Mouse (Mus musculus) MEL (cell line): ENCODE results near the gene Syt11. TPM values are rescaled to one million over a fixed set of nuclear protein-coding genes. Genes with fewer than 3 reads are reported as not detected.
"Not testable (repeated sequence)": the region's sequence is repeated elsewhere in the genome, so short reads cannot be mapped to it uniquely, and the experiment has no call there.

Source experiments
- DNase-seq: peaks from one replicate; pipeline ENCODE4 v3.0.0; 2011; ENCODE audit warnings: low read depth, low spot score
- H3K27ac ChIP-seq: 2 replicates; pipeline ENCODE4 v1.5.1; 2012; ENCODE audit warnings: low read depth, mild to moderate bottlenecking, control low read depth, low read length, moderate library complexity; ENCODE audit not compliant: control insufficient read depth
- H3K27me3 ChIP-seq, 2 experiments: fragments of 150-350 bp in 1 of 2; sonication (generic) in 1 of 2; 2 replicates each; pipeline ENCODE4 v1.6.1; 2012; ENCODE audit warnings: low read length in 2 of 2, mild to moderate bottlenecking in 2 of 2, improper control_type of control experiment in 1 of 2, moderate library complexity in 1 of 2; ENCODE audit not compliant: insufficient read depth in 2 of 2, control insufficient read depth in 1 of 2
- H3K36me3 ChIP-seq, 2 experiments: 2 replicates each; pipeline ENCODE4 v1.6.1; 2012 to 2014; ENCODE audit warnings: low read length in 2 of 2, improper control_type of control experiment in 1 of 2, inconsistent platforms in 1 of 2, mild to moderate bottlenecking in 1 of 2; ENCODE audit not compliant: insufficient read depth in 2 of 2, control insufficient read depth in 1 of 2
- H3K4me1 ChIP-seq, 2 experiments: fragments of 150-350 bp in 1 of 2; sonication (generic) in 1 of 2; 2 replicates each; pipeline ENCODE4 v1.6.1; 2012; ENCODE audit warnings: low read length in 2 of 2, improper control_type of control experiment in 1 of 2, mild to moderate bottlenecking in 1 of 2; ENCODE audit not compliant: insufficient read depth in 2 of 2, control insufficient read depth in 1 of 2
- H3K4me3 ChIP-seq, 2 experiments: fragments of 150-350 bp in 1 of 2; sonication (generic) in 1 of 2; 2 replicates each; pipeline ENCODE4 v1.5.1; 2012; ENCODE audit warnings: low read depth in 2 of 2, low read length in 2 of 2, mild to moderate bottlenecking in 2 of 2, moderate library complexity in 2 of 2, control low read depth in 1 of 2, improper control_type of control experiment in 1 of 2; ENCODE audit not compliant: control insufficient read depth in 1 of 2, insufficient read depth in 1 of 2
- H3K79me2 ChIP-seq: 2 replicates; pipeline ENCODE4 v1.6.1; 2012; ENCODE audit warnings: mild to moderate bottlenecking, low read length, moderate library complexity; ENCODE audit not compliant: control insufficient read depth, poor library complexity, insufficient read depth
- H3K9ac ChIP-seq: 2 replicates; pipeline ENCODE4 v1.6.1; 2012; ENCODE audit warnings: low read depth, mild to moderate bottlenecking, control low read depth, low read length, moderate library complexity; ENCODE audit not compliant: control insufficient read depth, poor library complexity, severe bottlenecking
- H3K9me3 ChIP-seq: fragments of 150-350 bp; sonication (generic); replicated peaks from 2 replicates; pipeline ENCODE4 v1.6.1; 2012; ENCODE audit warnings: mild to moderate bottlenecking, low read length, improper control_type of control experiment, moderate library complexity; ENCODE audit not compliant: insufficient read depth
- BHLHE40 ChIP-seq: IDR thresholded peaks from 2 replicates; pipeline ENCODE4 v1.6.1; 2012; ENCODE audit warnings: low read depth, mild to moderate bottlenecking, inconsistent platforms, low read length, improper control_type of control experiment, borderline replicate concordance
- CHD1 ChIP-seq: IDR thresholded peaks from 2 replicates; pipeline ENCODE4 v1.6.1; 2012; ENCODE audit warnings: low read depth, mild to moderate bottlenecking, inconsistent platforms, low read length, improper control_type of control experiment
- E2F4 ChIP-seq: IDR thresholded peaks from 2 replicates; pipeline ENCODE4 v1.6.1; 2011; ENCODE audit warnings: low read depth, low read length, improper control_type of control experiment, borderline replicate concordance
- ELF1 ChIP-seq: IDR thresholded peaks from 2 replicates; pipeline ENCODE4 v1.6.1; 2014; ENCODE audit warnings: low read depth, mild to moderate bottlenecking, inconsistent platforms, low read length, improper control_type of control experiment, moderate library complexity
- EP300 ChIP-seq, 2 experiments: IDR thresholded peaks; 2 replicates each; pipeline ENCODE4 v1.6.1; 2011; ENCODE audit warnings: improper control_type of control experiment in 2 of 2, low read length in 2 of 2, low read depth in 1 of 2, mild to moderate bottlenecking in 1 of 2
- GATA1 ChIP-seq: IDR thresholded peaks from 2 replicates; pipeline ENCODE4 v1.6.1; 2011; ENCODE audit warnings: low read depth, low read length, improper control_type of control experiment
- JUND ChIP-seq: IDR thresholded peaks from 2 replicates; pipeline ENCODE4 v1.6.1; 2011; ENCODE audit warnings: low read depth, mild to moderate bottlenecking, improper control_type of control experiment, low read length
- KAT2A ChIP-seq: conservative IDR thresholded peaks from 2 replicates; pipeline ENCODE4 v1.6.1; 2012; ENCODE audit warnings: low read depth, low read length, improper control_type of control experiment, inconsistent platforms
- MAFK ChIP-seq: IDR thresholded peaks from 2 replicates; pipeline ENCODE4 v1.6.1; 2011; ENCODE audit warnings: low read depth, mild to moderate bottlenecking, low read length, improper control_type of control experiment, borderline replicate concordance
- MEF2A ChIP-seq: IDR thresholded peaks from 2 replicates; pipeline ENCODE4 v1.6.1; 2014; ENCODE audit warnings: low read depth, mild to moderate bottlenecking, inconsistent platforms, low read length, improper control_type of control experiment; ENCODE audit not compliant: poor library complexity, insufficient replicate concordance, severe bottlenecking; ENCODE audit errors: extremely low read depth
- MXI1 ChIP-seq: IDR thresholded peaks from 2 replicates; pipeline ENCODE4 v1.6.1; 2011; ENCODE audit warnings: mild to moderate bottlenecking, low read depth, low read length, improper control_type of control experiment
- MYB ChIP-seq: IDR thresholded peaks from 2 replicates; pipeline ENCODE4 v1.6.1; 2011; ENCODE audit warnings: mild to moderate bottlenecking, low read depth, low read length, improper control_type of control experiment
- NELFE ChIP-seq: IDR thresholded peaks from 2 replicates; pipeline ENCODE4 v1.6.1; 2011; ENCODE audit warnings: low read depth, low read length, improper control_type of control experiment
- POLR2A ChIP-seq, 2 experiments: IDR thresholded peaks; 2 replicates each; pipeline ENCODE4 v1.6.1; 2011 to 2012; ENCODE audit warnings: low read length in 2 of 2, mild to moderate bottlenecking in 2 of 2, control low read depth in 1 of 2, improper control_type of control experiment in 1 of 2, low read depth in 1 of 2, moderate library complexity in 1 of 2; ENCODE audit not compliant: control insufficient read depth in 1 of 2, insufficient read depth in 1 of 2, poor library complexity in 1 of 2
- POLR2AphosphoS2 ChIP-seq: IDR thresholded peaks from 2 replicates; pipeline ENCODE4 v1.6.1; 2011; ENCODE audit warnings: low read length, improper control_type of control experiment
- RCOR1 ChIP-seq: IDR thresholded peaks from 2 replicates; pipeline ENCODE4 v1.6.1; 2012; ENCODE audit warnings: low read depth, mild to moderate bottlenecking, inconsistent platforms, low read length, improper control_type of control experiment
- SIN3A ChIP-seq: IDR thresholded peaks from 2 replicates; pipeline ENCODE4 v1.6.1; 2012; ENCODE audit warnings: low read length, improper control_type of control experiment, inconsistent platforms
- TAL1 ChIP-seq: IDR thresholded peaks from 2 replicates; pipeline ENCODE4 v1.6.1; 2012; ENCODE audit warnings: mild to moderate bottlenecking, inconsistent platforms, low read length, moderate library complexity, mixed read lengths
- TBP ChIP-seq: IDR thresholded peaks from 2 replicates; pipeline ENCODE4 v1.8.0; 2011; ENCODE audit warnings: low read depth, low read length, improper control_type of control experiment
- UBTF ChIP-seq: IDR thresholded peaks from 2 replicates; pipeline ENCODE4 v1.6.1; 2012; ENCODE audit warnings: low read depth, mild to moderate bottlenecking, inconsistent platforms, low read length, improper control_type of control experiment, moderate library complexity, borderline replicate concordance; ENCODE audit not compliant: insufficient read depth
- USF2 ChIP-seq, 2 experiments: IDR thresholded peaks; 2 replicates each; pipeline ENCODE4 v1.6.1; 2011 to 2012; ENCODE audit warnings: improper control_type of control experiment in 2 of 2, low read length in 2 of 2, borderline replicate concordance in 1 of 2, inconsistent platforms in 1 of 2, low read depth in 1 of 2, mild to moderate bottlenecking in 1 of 2; ENCODE audit not compliant: insufficient read depth in 1 of 2
- ZC3H11A ChIP-seq: IDR thresholded peaks from 2 replicates; pipeline ENCODE4 v1.6.1; 2012; ENCODE audit warnings: low read depth, mild to moderate bottlenecking, inconsistent platforms, low read length, improper control_type of control experiment
- ZKSCAN1 ChIP-seq: IDR thresholded peaks from 2 replicates; pipeline ENCODE4 v1.6.1; 2012; ENCODE audit warnings: low read depth, mild to moderate bottlenecking, inconsistent platforms, low read length, improper control_type of control experiment, moderate library complexity
- ZMIZ1 ChIP-seq: IDR thresholded peaks from 2 replicates; pipeline ENCODE4 v1.6.1; 2012; ENCODE audit warnings: low read depth, mild to moderate bottlenecking, inconsistent platforms, low read length, improper control_type of control experiment, moderate library complexity
- polyA plus RNA-seq, 2 experiments: library from polyadenylated mRNA; stranded (reverse) in 1 of 2; unstranded in 1 of 2; fragments of >175 nt in 1 of 2; fragments of >200 nt in 1 of 2; gene quantifications; 2 replicates each; pipeline versions ENCODE4 v1.2.1 to v1.2.4; 2012; ENCODE audit warnings: low replicate concordance in 2 of 2, low read depth in 1 of 2; ENCODE audit not compliant: insufficient read length in 2 of 2, insufficient read depth in 1 of 2, missing spikeins in 1 of 2
- total RNA-seq: library from RNA; depleted of rRNA; stranded (reverse); fragments of 300-350 nt; gene quantifications from 2 replicates; pipeline ENCODE4 v1.2.3, GENCODE M21; 2012

Gene Syt11
- total and polyA plus RNA-seq, 3 experiments: 0.19 to 1.4 TPM; not detected in 1

- not testable (repeated sequence) for H3K79me2 ChIP-seq, H3K9ac ChIP-seq, H3K27ac ChIP-seq, DNase-seq, H3K4me3 ChIP-seq, H3K27me3 ChIP-seq, H3K9me3 ChIP-seq
- Histone ChIP-seq H3K36me3 (peaks cover 29 to 33% of the 10 kb centered on the region in 2 experiments), H3K4me1 (peaks cover 19 to 20% of the 10 kb centered on the region in 2 experiments)
- peak; percentile 83 for TF ChIP-seq TBP
Measured at GRCm38 (mm10) chr3:88715716-88716115, 59.2 kb downstream of the Syt11 start.

GRCm38 (mm10) chr3:88714725-88715124 is 60.2 kb downstream of the Syt11 start:
- H3K4me1 ChIP-seq: peaks cover 19 to 20% of the 10 kb centered on the region in 2 experiments
- DNase-seq: no peak
- H3K9ac ChIP-seq: no peak overlapping the region
- no peak overlapping the region for H3K4me3 ChIP-seq
- TF ChIP-seq POLR2A (IDR thresholded peaks at IDR 0.05; ENCODE audit: control insufficient read depth in 1 of 2, insufficient read depth in 1 of 2, low read depth in 1 of 2, low read length in 2 of 2, poor library complexity in 1 of 2): peak in 1 of 2 experiments; percentile 14; a peak in 1 of 4 replicates
- TF ChIP-seq BHLHE40: 0 out of 2 replicates have a peak, but pooled peaks have one; percentile 13
- TF ChIP-seq JUND: no peak
- peak; percentile 55 for TF ChIP-seq POLR2AphosphoS2
- TF ChIP-seq ZC3H11A: no peak
- no peak for TF ChIP-seq ZKSCAN1
- no peak for TF ChIP-seq MXI1
- TF ChIP-seq GATA1: no peak
- no peak for TF ChIP-seq MYB
- no peak for TF ChIP-seq TBP
- TF ChIP-seq ZMIZ1: no peak
- TF ChIP-seq TAL1: no peak
- no peak for TF ChIP-seq CHD1
- TF ChIP-seq UBTF: no peak
- TF ChIP-seq SIN3A: 0 out of 2 replicates have a peak, but pooled peaks have one; percentile 22
- TF ChIP-seq EP300 (IDR thresholded peaks at IDR 0.05; ENCODE audit: low read depth in 1 of 2, low read length in 2 of 2): no peak
- TF ChIP-seq USF2 (IDR thresholded peaks at IDR 0.05; ENCODE audit: borderline replicate concordance in 1 of 2, insufficient read depth in 1 of 2, low read depth in 1 of 2, low read length in 2 of 2): no peak
- TF ChIP-seq MAFK: 0 out of 2 replicates have a peak, but pooled peaks have one; percentile 17
- TF ChIP-seq KAT2A: no peak
- no peak for TF ChIP-seq RCOR1
- TF ChIP-seq NELFE: no peak
- TF ChIP-seq ELF1: no peak
- TF ChIP-seq E2F4: no peak
- no peak for TF ChIP-seq MEF2A
- no peak overlapping the region for H3K27ac ChIP-seq
- peaks cover 33 to 35% of the 10 kb centered on the region in 2 experiments for H3K36me3 ChIP-seq
- no peaks in the 10 kb centered on the region for H3K9me3 ChIP-seq
- H3K27me3 ChIP-seq: no peaks in the 10 kb centered on the region
- H3K79me2 ChIP-seq: peaks cover 8% of the 10 kb centered on the region; the same call in 1 of the 2 replicates
